Mouse (Mus musculus) kidney, postnatal 0 days (tissue): ENCODE results near the gene Slc38a2. TPM values are rescaled to one million over a fixed set of nuclear protein-coding genes. Genes with fewer than 3 reads are reported as not detected.
A peak's percentile ranks its signal among the peaks of the same experiment; 100 is the strongest.

Experiments used
- ATAC-seq: fragments of 200-750 bp; cut with Nextera tagmentation; replicated peaks from 2 replicates; pipeline ENCODE4 v1.8.0; 2017; ENCODE audit warnings: low read depth, moderate number of reproducible peaks, moderate TSS enrichment, moderate library complexity; ENCODE audit not compliant: low FRiP score
- DNase-seq: peaks from one replicate; pipeline ENCODE4 v3.0.0-alpha.2; 2016; ENCODE audit warnings: low spot score
- H3K27ac ChIP-seq: fragments of 300-500 bp; sonication (generic); 2 replicates; pipeline ENCODE4 v1.5.1; 2014; ENCODE audit warnings: mild to moderate bottlenecking
- H3K27me3 ChIP-seq: fragments of 300-500 bp; sonication (generic); 2 replicates; pipeline ENCODE4 v1.6.1; 2014; ENCODE audit warnings: low read length, mixed read lengths; ENCODE audit not compliant: insufficient read depth
- H3K36me3 ChIP-seq: fragments of 300-500 bp; sonication (generic); 2 replicates; pipeline ENCODE4 v1.6.1; 2014; ENCODE audit warnings: low read length, mixed read lengths; ENCODE audit not compliant: insufficient read depth
- H3K4me1 ChIP-seq: fragments of 300-500 bp; sonication (generic); replicated peaks from 2 replicates; pipeline ENCODE4 v1.6.1; 2014; ENCODE audit warnings: antibody characterized with exemption, low read length, mixed read lengths; ENCODE audit not compliant: insufficient read depth
- H3K4me2 ChIP-seq: fragments of 300-500 bp; sonication (generic); 2 replicates; pipeline ENCODE4 v1.6.1; 2014; ENCODE audit warnings: mild to moderate bottlenecking, low read length, moderate library complexity, mixed read lengths
- H3K4me3 ChIP-seq: fragments of 300-500 bp; sonication (generic); replicated peaks from 2 replicates; pipeline ENCODE4 v1.5.1; 2014; ENCODE audit warnings: low read depth, low read length
- H3K9ac ChIP-seq: fragments of 300-500 bp; sonication (generic); 2 replicates; pipeline ENCODE4 v1.6.1; 2014; ENCODE audit warnings: low read depth, low read length
- H3K9me3 ChIP-seq: fragments of 300-500 bp; sonication (generic); replicated peaks from 2 replicates; pipeline ENCODE4 v1.6.1; 2016; ENCODE audit warnings: low read length, inconsistent platforms, mixed read lengths
- CTCF ChIP-seq: IDR thresholded peaks from 2 replicates; pipeline ENCODE4 v1.5.1; 2016; ENCODE audit warnings: antibody characterized with exemption, low read depth, mild to moderate bottlenecking, moderate library complexity
- WGBS: fragments of 180-500 bp; shearing (Covaris S2); extraction: QIAGEN DNeasy Blood & Tissue Kit; methylation state at CpG from one replicate; pipeline ENCODE4 v1.1.7; 2014; 5-methylcytosine and 5-hydroxymethylcytosine counted together
- polyA plus RNA-seq: library from polyadenylated mRNA; unstranded; fragments of >200 nt; fragmentation: Nextera tagmentation; extraction: Ambion mirVana; gene quantifications from 2 replicates; pipeline ENCODE4 v1.2.1, GENCODE M21; 2015

Slc38a2 gene
- polyA plus RNA-seq, 1 experiment from 2014 or later: 111 TPM

- Histone ChIP-seq H3K4me3 (no peak overlapping the region), H3K9ac (no peak overlapping the region), H3K4me2 (no peak overlapping the region), H3K27me3 (no peaks in the 10 kb centered on the region), H3K27ac (no peak overlapping the region), H3K36me3 (no peaks in the 10 kb centered on the region), H3K9me3 (no peaks in the 10 kb centered on the region), H3K4me1 (no peaks in the 10 kb centered on the region; the same call in 1 of the 2 replicates)
- ATAC-seq (no peak), DNase-seq (no peak)
- 66% methylated on average over 15 of the region's 15 CpGs for whole genome bisulfite sequencing
- TF ChIP-seq CTCF: no peak
These were observed 36.1 kb upstream of the Slc38a2 start for GRCm38 (mm10) chr15:96735562-96736160.

DNA sequence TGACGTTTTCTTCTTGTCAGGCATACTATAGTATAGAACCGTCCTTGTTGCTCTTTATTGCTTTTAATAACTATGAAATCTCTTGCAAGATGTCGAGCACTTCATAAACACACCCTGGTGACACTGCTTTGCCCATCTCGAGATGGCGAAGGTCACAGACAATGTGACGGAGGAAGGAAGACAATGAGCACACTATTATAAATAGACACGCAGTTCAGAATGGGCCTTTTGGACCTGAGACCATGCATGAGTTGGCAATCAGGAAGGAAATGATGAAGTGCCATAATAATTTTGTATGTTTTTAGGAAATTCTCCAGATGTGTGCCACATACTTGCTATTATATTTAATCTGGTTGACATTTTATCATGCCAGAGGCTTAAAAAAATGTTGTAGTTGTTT lies 34.9 kb upstream of the Slc38a2 start:
- no peak for TF ChIP-seq CTCF
- H3K4me1 ChIP-seq: peaks cover 3% of the 10 kb centered on the region; the same call in 1 of the 2 replicates
- no peaks in the 10 kb centered on the region for H3K27me3 ChIP-seq
- H3K4me3 ChIP-seq: no peak overlapping the region
- H3K9me3 ChIP-seq: no peaks in the 10 kb centered on the region
- WGBS: 71% methylated on average over 7 of the region's 7 CpGs
- no peaks in the 10 kb centered on the region for H3K36me3 ChIP-seq
- DNase-seq (no peak), ATAC-seq (no peak)
- H3K27ac ChIP-seq: no peak overlapping the region
- H3K4me2 ChIP-seq: no peak overlapping the region
- no peak overlapping the region for H3K9ac ChIP-seq

- WGBS: 85% methylated on average over 9 of the region's 9 CpGs
- no peak for TF ChIP-seq CTCF
- Histone ChIP-seq H3K4me2 (no peak overlapping the region), H3K4me3 (no peak overlapping the region), H3K4me1 (peaks cover 12% of the 10 kb centered on the region), H3K9me3 (no peaks in the 10 kb centered on the region), H3K36me3 (no peaks in the 10 kb centered on the region), H3K9ac (no peak overlapping the region), H3K27me3 (no peaks in the 10 kb centered on the region), H3K27ac (no peak overlapping the region)
- DNase-seq: no peak
- no peak for ATAC-seq
These were observed 30.9 kb upstream of the Slc38a2 start for GRCm38 (mm10) chr15:96730416-96730815.

- no peak for TF ChIP-seq CTCF
- 68% methylated on average over 9 of the region's 9 CpGs for WGBS
- Histone ChIP-seq H3K27ac (no peak overlapping the region), H3K4me3 (no peak overlapping the region), H3K4me2 (no peak overlapping the region), H3K27me3 (no peaks in the 10 kb centered on the region), H3K36me3 (no peaks in the 10 kb centered on the region), H3K9me3 (no peaks in the 10 kb centered on the region), H3K4me1 (peaks cover 12% of the 10 kb centered on the region), H3K9ac (no peak overlapping the region)
- ATAC-seq (no peak), DNase-seq (no peak)
These were observed 30.3 kb upstream of the Slc38a2 start for GRCm38 (mm10) chr15:96729785-96730184.

- DNase-seq: peak; percentile 66
- Histone ChIP-seq H3K9me3 (no peaks in the 10 kb centered on the region), H3K4me3 (no peak overlapping the region), H3K9ac (no peak overlapping the region), H3K27me3 (no peaks in the 10 kb centered on the region), H3K4me1 (peaks cover 12% of the 10 kb centered on the region), H3K4me2 (no peak overlapping the region; the same call in 1 of the 2 replicates), H3K36me3 (no peaks in the 10 kb centered on the region), H3K27ac (peak overlapping the region; percentile 20)
- 37% methylated on average over 10 of the region's 10 CpGs for WGBS
- no peak for ATAC-seq
- no peak for TF ChIP-seq CTCF
These were observed 29.5 kb upstream of the Slc38a2 start for GRCm38 (mm10) chr15:96728993-96729392.

- H3K4me1 ChIP-seq: peaks cover 12% of the 10 kb centered on the region; the same call in 1 of the 2 replicates
- ATAC-seq (0 out of 2 replicates have a peak, but pooled peaks have one; percentile 21), DNase-seq (peak; percentile 86)
- 44% methylated on average over 4 of the region's 4 CpGs for WGBS
- no peaks in the 10 kb centered on the region for H3K9me3 ChIP-seq
- no peaks in the 10 kb centered on the region for H3K27me3 ChIP-seq
- H3K9ac ChIP-seq: no peak overlapping the region
- no peak overlapping the region for H3K4me3 ChIP-seq
- H3K36me3 ChIP-seq: no peaks in the 10 kb centered on the region
- H3K27ac ChIP-seq: peak overlapping the region; percentile 20
- H3K4me2 ChIP-seq: no peak overlapping the region; the same call in 1 of the 2 replicates
- TF ChIP-seq CTCF: no peak
These were observed 28.8 kb upstream of the Slc38a2 start for GRCm38 (mm10) chr15:96728346-96728745.

DNA sequence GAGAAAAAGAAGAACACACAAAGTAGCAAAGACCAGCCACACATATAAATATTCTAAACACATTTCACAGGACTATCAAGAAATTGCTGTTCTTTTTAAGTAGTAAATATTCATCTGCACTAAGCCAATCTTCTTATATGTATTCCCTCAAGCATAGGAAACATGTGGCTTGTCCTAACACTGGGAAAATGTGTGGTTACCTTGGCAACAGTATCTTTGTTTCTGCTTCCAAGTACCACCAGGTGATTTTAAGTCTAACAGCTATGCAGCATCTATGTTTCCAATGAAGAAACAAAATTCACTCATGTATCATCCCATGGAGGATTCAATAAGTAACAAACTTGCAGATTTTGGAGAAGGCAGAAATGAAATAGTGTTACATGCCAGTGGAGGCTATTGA lies 25.0 kb upstream of the Slc38a2 start:
- H3K4me1 ChIP-seq: peaks cover 9% of the 10 kb centered on the region; the same call in 1 of the 2 replicates
- no peaks in the 10 kb centered on the region for H3K36me3 ChIP-seq
- no peaks in the 10 kb centered on the region for H3K27me3 ChIP-seq
- no peak for DNase-seq
- no peak overlapping the region for H3K9ac ChIP-seq
- H3K27ac ChIP-seq: no peak overlapping the region
- H3K4me2 ChIP-seq: no peak overlapping the region
- no peak for TF ChIP-seq CTCF
- ATAC-seq: no peak
- no peak overlapping the region for H3K4me3 ChIP-seq
- no peaks in the 10 kb centered on the region for H3K9me3 ChIP-seq
